Mouse (Mus musculus) ES-E14 (cell line): Measurements from ENCODE around the gene Pkib.

Experiments
- CHD2 ChIP-seq: IDR thresholded peaks from 2 replicates; pipeline ENCODE4 v1.6.1; 2014; ENCODE audit warnings: mild to moderate bottlenecking, low read depth, low read length, inconsistent platforms
- HCFC1 ChIP-seq: IDR thresholded peaks from 2 replicates; pipeline ENCODE4 v1.6.1; 2012; ENCODE audit warnings: low read length, inconsistent platforms, borderline replicate concordance; ENCODE audit not compliant: insufficient read depth
- MAFK ChIP-seq: IDR thresholded peaks from 2 replicates; pipeline ENCODE4 v1.6.1; 2014; ENCODE audit warnings: mild to moderate bottlenecking, low read depth, low read length, inconsistent platforms; ENCODE audit not compliant: insufficient read depth
- ZNF384 ChIP-seq: IDR thresholded peaks from 2 replicates; pipeline ENCODE4 v1.6.1; 2012; ENCODE audit warnings: low read depth, low read length, inconsistent platforms

DNA sequence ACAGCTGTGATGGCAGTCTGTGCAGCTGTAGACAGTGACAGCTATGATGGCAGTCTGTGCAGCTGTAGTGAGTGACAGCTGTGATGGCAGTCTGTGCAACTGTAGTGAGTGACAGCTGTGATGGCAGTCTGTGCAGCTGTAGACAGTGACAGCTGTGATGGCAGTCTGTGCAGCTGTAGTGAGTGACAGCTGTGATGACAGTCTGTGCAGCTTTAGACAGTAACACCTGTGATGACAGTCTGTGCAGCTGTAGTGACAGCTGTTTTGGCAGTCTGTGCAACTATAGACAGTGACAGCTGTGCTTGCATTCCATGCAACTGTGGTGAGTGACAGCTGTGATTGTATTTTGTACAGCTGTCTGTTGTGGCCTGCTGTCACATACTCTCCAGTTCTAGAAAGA, 44.0 kb downstream of the Pkib start:
- TF ChIP-seq MAFK (no peak), CHD2 (no peak), ZNF384 (no peak), HCFC1 (no peak)
